Mouse (Mus musculus): ENCODE results near the gene BC035044.
"Not testable (repeated sequence)": the region's sequence is repeated elsewhere in the genome, so short reads cannot be mapped to it uniquely, and the experiment has no call there.

DNA sequence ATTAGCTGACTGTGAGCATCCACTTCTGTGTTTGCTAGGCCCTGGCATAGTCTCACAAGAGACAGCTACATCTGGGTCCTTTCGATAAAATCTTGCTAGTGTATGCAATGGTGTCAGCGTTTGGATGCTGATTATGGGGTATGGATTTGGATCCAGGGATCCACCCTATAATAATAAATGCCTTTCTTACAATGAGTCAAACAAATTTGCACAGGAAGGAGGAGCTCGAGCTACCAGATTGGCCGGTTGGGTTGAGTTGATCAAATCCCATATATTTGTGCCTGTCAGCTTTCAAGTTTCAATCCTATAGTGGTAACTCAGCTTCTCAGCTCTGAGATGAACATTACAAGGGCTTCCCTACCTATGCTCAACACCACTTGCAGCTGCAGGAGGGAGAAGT lies 43.2 kb upstream of the BC035044 start, which contains the start of gene Clec2g:
- TF ChIP-seq CTCF (IDR thresholded peaks at IDR 0.05; ENCODE audit: control insufficient read depth, insufficient read depth, insufficient read length); MAX (IDR thresholded peaks at IDR 0.05); FOSL1 (IDR thresholded peaks at IDR 0.05; ENCODE audit: insufficient read depth, low read length, poor library complexity, severe bottlenecking); MYOG (IDR thresholded peaks at IDR 0.05; ENCODE audit: control insufficient read depth, extremely low read depth, insufficient read length); CEBPB (IDR thresholded peaks at IDR 0.05; ENCODE audit: low read depth); USF1 (IDR thresholded peaks at IDR 0.05; ENCODE audit: low read depth): not testable (repeated sequence)

Data from C2C12 (cell line).